Mouse (Mus musculus): ENCODE results near the gene Rpl29.

GRCm38 (mm10) chr9:106452821-106453220 is 23.6 kb downstream of the Rpl29 start:
- 0 out of 2 replicates have a peak, but pooled peaks have one; percentile 11 for TF ChIP-seq CHD2 (IDR thresholded peaks at IDR 0.05; ENCODE audit: low read depth, low read length)
- no peak for TF ChIP-seq ZC3H11A (IDR thresholded peaks at IDR 0.05; ENCODE audit: borderline replicate concordance, low read depth, low read length)
- TF ChIP-seq ZNF384 (IDR thresholded peaks at IDR 0.05; ENCODE audit: low read depth, low read length), result no peak
- no peak for TF ChIP-seq HCFC1 (IDR thresholded peaks at IDR 0.05; ENCODE audit: borderline replicate concordance, insufficient read depth, low read length)
- TF ChIP-seq MAFK (IDR thresholded peaks at IDR 0.05; ENCODE audit: insufficient read depth, low read depth, low read length), result no peak
